Mouse (Mus musculus) olfactory bulb, adult 2 months (tissue): ENCODE results near the gene Insl3.

Experiments
- CTCF ChIP-seq: fragments of 200-500 bp; IDR thresholded peaks from 2 replicates; pipeline ENCODE4 v1.5.1; 2012; ENCODE audit warnings: low read depth, mild to moderate bottlenecking, low read length, moderate library complexity; ENCODE audit not compliant: insufficient read depth
- POLR2A ChIP-seq: fragments of 200-500 bp; IDR thresholded peaks from 2 replicates; pipeline ENCODE4 v1.6.1; 2012; ENCODE audit warnings: mild to moderate bottlenecking, low read depth, low read length, moderate library complexity; ENCODE audit not compliant: insufficient read depth

DNA sequence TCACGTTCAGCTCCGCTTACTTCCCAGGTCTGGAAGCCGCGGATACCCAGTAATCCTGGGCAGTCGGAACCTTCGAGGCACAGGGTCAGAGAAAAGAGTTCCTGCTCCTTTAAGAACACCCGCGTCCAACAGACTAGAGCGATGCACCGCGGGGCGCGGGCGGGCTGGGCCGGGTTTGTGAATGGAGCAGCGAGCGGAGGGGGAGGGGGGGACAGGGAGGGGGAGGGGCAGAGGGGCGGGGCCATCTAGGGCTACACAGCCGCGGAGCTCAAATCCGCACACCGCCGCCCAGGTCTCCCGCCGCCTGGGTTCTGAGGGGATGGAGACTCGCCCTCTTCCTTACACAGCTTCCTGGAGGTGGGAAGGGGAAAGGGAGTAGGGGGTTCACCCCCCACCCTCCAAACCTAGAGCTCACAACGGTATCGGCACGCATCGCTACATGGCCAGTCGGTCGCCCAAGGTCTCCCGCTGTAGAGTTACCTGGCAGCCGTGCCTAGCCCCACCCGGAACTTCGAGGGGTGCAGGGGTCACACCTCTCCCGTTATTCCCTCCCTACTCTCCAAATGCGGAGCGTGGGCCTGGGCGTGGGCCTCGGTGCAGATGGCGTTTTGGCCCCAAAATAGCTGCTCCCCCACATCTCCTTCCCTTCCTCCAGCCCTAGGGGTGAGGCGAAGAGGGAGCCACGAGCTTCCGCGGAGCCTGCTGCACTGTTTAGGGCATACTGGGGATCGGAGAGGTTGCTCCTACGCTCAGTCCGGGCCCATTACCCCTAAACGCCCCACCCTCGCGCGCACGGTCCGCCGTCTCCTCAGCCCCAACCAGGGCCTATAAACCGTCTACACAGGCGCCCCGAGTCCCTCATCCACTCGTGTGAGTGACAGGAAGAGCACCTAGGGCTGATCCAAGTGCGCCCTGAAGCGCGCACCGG lies 18.1 kb upstream of the Insl3 start:
- no peak for TF ChIP-seq CTCF
- peak; percentile 28; the same call in 1 of the 2 replicates for TF ChIP-seq POLR2A
